Mouse (Mus musculus) bone marrow macrophage, adult 2 months (primary cell): ENCODE data around the gene Dab1.

ENCODE experiments used
- CTCF ChIP-seq: IDR thresholded peaks from 2 replicates; pipeline ENCODE4 v1.5.1; 2012; ENCODE audit warnings: low read depth, mild to moderate bottlenecking, low read length, moderate library complexity
- POLR2A ChIP-seq: IDR thresholded peaks from 2 replicates; pipeline ENCODE4 v1.6.1; 2012; ENCODE audit warnings: mild to moderate bottlenecking, low read depth, low read length, borderline replicate concordance

DNA sequence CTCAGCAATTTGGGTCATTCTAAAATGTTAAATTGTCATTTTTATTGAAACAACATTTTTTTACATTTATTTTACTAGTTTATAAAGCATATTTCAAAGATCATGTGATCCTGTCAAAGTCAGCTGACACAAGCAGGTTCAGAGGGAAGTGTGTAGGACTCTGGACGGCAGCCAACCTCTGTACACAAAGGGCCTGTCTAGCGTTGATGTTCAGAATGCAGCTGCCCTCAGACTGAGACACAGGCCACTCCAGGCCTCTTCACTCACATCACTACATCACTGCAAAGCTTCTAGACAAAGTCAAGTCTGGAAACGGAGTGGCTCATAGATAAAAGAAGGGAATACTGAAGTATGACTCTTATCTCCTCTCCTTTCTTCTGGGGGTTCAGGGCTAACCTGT, 959.2 kb downstream of the Dab1 start:
- no peak for TF ChIP-seq POLR2A
- TF ChIP-seq CTCF = no peak
